9 mouse cellular contexts compared by ENCODE assay signal in genomic region chr5:115191880-115192827, GRCm38 (mm10). TPM values are rescaled to one million over a fixed set of nuclear protein-coding genes. Genes with fewer than 3 reads are reported as not detected.
DNase-seq lines count a peak whose midpoint lies in the region; ATAC-seq and TF ChIP-seq lines count a peak whose summit lies in the region.
"Had no signal": no experiment of that assay in that cellular context is flagged by ENCODE, and none has a peak within 500 bp of the region (broad histone marks: within the 10 kb centered on the region; RNA-seq: fewer than 3 reads in every experiment).

No protein-coding gene starts in this region.

- H3K27me3 ChIP-seq in kidney, adult 2 months (replicated peaks; ENCODE audit: control insufficient read depth, insufficient read depth, low read length) = no peaks in the 10 kb centered on the region; the same call in 1 of the 2 replicates
- peaks cover 33% of the 10 kb centered on the region for H3K27me3 ChIP-seq in forebrain, embryonic 14.5 days (replicated peaks; ENCODE audit: control insufficient read depth, insufficient read depth, low read length)
- H3K27me3 ChIP-seq in midbrain, embryonic 16.5 days (ENCODE audit: control insufficient read depth, insufficient read depth, low read depth, low read length) = peaks cover 18% of the 10 kb centered on the region

- 25% methylated on average over 29 of the region's 29 CpGs for WGBS in kidney, adult 2 months
- WGBS in forebrain, embryonic 14.5 days = 10% methylated on average over 29 of the region's 29 CpGs
- WGBS in midbrain, embryonic 16.5 days = 7% methylated on average over 29 of the region's 29 CpGs

- H3K9me3 ChIP-seq in forebrain, embryonic 14.5 days (replicated peaks; ENCODE audit: control insufficient read depth, low read length) = no peaks in the 10 kb centered on the region
- no peaks in the 10 kb centered on the region for H3K9me3 ChIP-seq in midbrain, embryonic 16.5 days (replicated peaks; ENCODE audit: control insufficient read depth, low read length, poor library complexity, severe bottlenecking)

- H3K4me3 ChIP-seq in kidney, adult 2 months (ENCODE audit: insufficient read depth, low read depth, low read length) = no peak overlapping the region
- peak overlapping the region; percentile 63 for H3K4me3 ChIP-seq in forebrain, embryonic 14.5 days (ENCODE audit: low read depth, low read length)
- H3K4me3 ChIP-seq in midbrain, embryonic 16.5 days (ENCODE audit: low read depth, low read length) = peak overlapping the region; percentile 60; the same call in 1 of the 2 replicates

- TF ChIP-seq CTCF in kidney, adult 2 months (conservative IDR thresholded peaks at IDR 0.05; ENCODE audit: insufficient read depth, insufficient read length, low read depth, low read length) = no peak

- peak; percentile 19; the same call in 1 of the 2 replicates for ATAC-seq in forebrain, embryonic 14.5 days
- ATAC-seq in midbrain, embryonic 16.5 days = no peak

- H3K4me1 ChIP-seq in kidney, adult 2 months (ENCODE audit: control insufficient read depth, insufficient read depth, low read length) = 0 out of 2 replicates have a peak, but pooled peaks cover 3% of the 10 kb centered on the region
- H3K4me1 ChIP-seq in forebrain, embryonic 14.5 days (ENCODE audit: control insufficient read depth, insufficient read depth, low read length) = peaks cover 24% of the 10 kb centered on the region
- peaks cover 17% of the 10 kb centered on the region for H3K4me1 ChIP-seq in midbrain, embryonic 16.5 days (ENCODE audit: control insufficient read depth, insufficient read depth, low read length)

- no peaks in the 10 kb centered on the region for H3K36me3 ChIP-seq in kidney, adult 2 months (ENCODE audit: control insufficient read depth, insufficient read depth, low read length)
- no peaks in the 10 kb centered on the region for H3K36me3 ChIP-seq in forebrain, embryonic 14.5 days (ENCODE audit: control insufficient read depth, insufficient read depth, low read length)
- no peaks in the 10 kb centered on the region for H3K36me3 ChIP-seq in midbrain, embryonic 16.5 days (ENCODE audit: control insufficient read depth, insufficient read depth, low read length)

- H3K9ac ChIP-seq in forebrain, embryonic 14.5 days (ENCODE audit: low read length) = peak overlapping the region; percentile 71; the same call in 1 of the 2 replicates
- peak overlapping the region; percentile 26; the same call in 1 of the 2 replicates for H3K9ac ChIP-seq in midbrain, embryonic 16.5 days (ENCODE audit: low read depth, low read length)

- H3K27ac ChIP-seq in kidney, adult 2 months (ENCODE audit: insufficient read depth, low read depth, low read length) = no peak overlapping the region
- no peak overlapping the region for H3K27ac ChIP-seq in forebrain, embryonic 14.5 days (ENCODE audit: low read depth, low read length)
- H3K27ac ChIP-seq in midbrain, embryonic 16.5 days (ENCODE audit: low read length) = no peak overlapping the region

- peak overlapping the region; percentile 100 for H3K4me2 ChIP-seq in forebrain, embryonic 14.5 days (ENCODE audit: low read length)
- peak overlapping the region; percentile 99 for H3K4me2 ChIP-seq in midbrain, embryonic 16.5 days (ENCODE audit: low read length)

- TF ChIP-seq POLR2A in kidney, adult 2 months (IDR thresholded peaks at IDR 0.05; ENCODE audit: low read depth, low read length) = no peak

- DNase-seq in kidney, postnatal 10 days = peak; percentile 59
- DNase-seq in kidney, adult 2 months = no peak
- DNase-seq in cerebellum, postnatal 25 days = peak; percentile 53 to 71
- peak; percentile 49 for DNase-seq in forebrain, embryonic 14.5 days (ENCODE audit: low spot score)
- DNase-seq in gastrocnemius, postnatal 4 days (ENCODE audit: low spot score in 2 of 2) = no peak
- no peak for DNase-seq in lung, postnatal 10 days
- DNase-seq in natural killer cell, adult 2 months (ENCODE audit: low spot score in 2 of 2) = no peak

RNA-seq across cellular contexts. Expression of gene Cabp1, which starts 2.0 kb away (rescaled TPM):
- polyA plus RNA-seq in kidney, adult 2 months (2012; rRNA removed) = 1.7 and 2.6 TPM in 2 replicates
- polyA plus RNA-seq in forebrain, embryonic 14.5 days (2014; fragmentation: Nextera tagmentation; extraction: Ambion mirVana) = 7.1 and 10.1 TPM in 2 replicates
- polyA plus RNA-seq in midbrain, embryonic 16.5 days (2015; fragmentation: Nextera tagmentation; extraction: Ambion mirVana) = 5.2 and 5.3 TPM in 2 replicates
- 1 to 10 TPM; 4.2 to 5.1 TPM for total RNA-seq in gastrocnemius, postnatal 4 days (2021)
- total RNA-seq: megakaryocyte progenitor cell, adult 5-6 weeks had no signal

RNA-seq across cellular contexts. Expression of gene Mlec, which starts 34.2 kb away (rescaled TPM):
- 202 and 209 TPM in 2 replicates for polyA plus RNA-seq in kidney, adult 2 months (2012; rRNA removed)
- polyA plus RNA-seq in forebrain, embryonic 14.5 days (2014; fragmentation: Nextera tagmentation; extraction: Ambion mirVana) = 11.4 and 12.5 TPM in 2 replicates
- polyA plus RNA-seq in midbrain, embryonic 16.5 days (2015; fragmentation: Nextera tagmentation; extraction: Ambion mirVana) = 22.9 and 25.4 TPM in 2 replicates
- 100 to 1,000 TPM; 198 to 217 TPM for total RNA-seq in gastrocnemius, postnatal 4 days (2021)

RNA-seq across cellular contexts. Expression of gene Pop5, which starts 43.5 kb away (rescaled TPM):
- polyA plus RNA-seq in kidney, adult 2 months (2012; rRNA removed) = 132 and 160 TPM in 2 replicates
- polyA plus RNA-seq in forebrain, embryonic 14.5 days (2014; fragmentation: Nextera tagmentation; extraction: Ambion mirVana) = 101 and 105 TPM in 2 replicates
- polyA plus RNA-seq in midbrain, embryonic 16.5 days (2015; fragmentation: Nextera tagmentation; extraction: Ambion mirVana) = 86.1 and 92.8 TPM in 2 replicates
- total RNA-seq in gastrocnemius, postnatal 4 days (2021) = 10 to 100 TPM; 20.2 to 25.0 TPM

RNA-seq across cellular contexts. Expression of gene Unc119b, which starts 57.4 kb away (rescaled TPM):
- 138 and 141 TPM in 2 replicates for polyA plus RNA-seq in kidney, adult 2 months (2012; rRNA removed)
- 35.4 and 37.8 TPM in 2 replicates for polyA plus RNA-seq in forebrain, embryonic 14.5 days (2014; fragmentation: Nextera tagmentation; extraction: Ambion mirVana)
- polyA plus RNA-seq in midbrain, embryonic 16.5 days (2015; fragmentation: Nextera tagmentation; extraction: Ambion mirVana) = 27.7 and 30.5 TPM in 2 replicates
- 10 to 100 TPM; 19.9 to 20.3 TPM for total RNA-seq in gastrocnemius, postnatal 4 days (2021)

Comparison
In these comparisons a context has a peak if more than half of its experiments do, and no peak if none do; other contexts are left out.
1. DNase-seq: peak in kidney, postnatal 10 days (single experiment), cerebellum, postnatal 25 days (2 of 2) and forebrain, embryonic 14.5 days (single experiment); none in kidney, adult 2 months (single experiment), gastrocnemius, postnatal 4 days (0 of 2), lung, postnatal 10 days (single experiment) and natural killer cell, adult 2 months (0 of 2).